Mouse (Mus musculus): Measurements from ENCODE around the gene Filip1l. TPM values are rescaled to one million over a fixed set of nuclear protein-coding genes. Genes with fewer than 3 reads are reported as not detected.

Gene Filip1l
- 1.4 and 3.0 TPM in 2 replicates for polyA plus RNA-seq (2014; fragmentation: Nextera tagmentation; extraction: Ambion mirVana)

DNA sequence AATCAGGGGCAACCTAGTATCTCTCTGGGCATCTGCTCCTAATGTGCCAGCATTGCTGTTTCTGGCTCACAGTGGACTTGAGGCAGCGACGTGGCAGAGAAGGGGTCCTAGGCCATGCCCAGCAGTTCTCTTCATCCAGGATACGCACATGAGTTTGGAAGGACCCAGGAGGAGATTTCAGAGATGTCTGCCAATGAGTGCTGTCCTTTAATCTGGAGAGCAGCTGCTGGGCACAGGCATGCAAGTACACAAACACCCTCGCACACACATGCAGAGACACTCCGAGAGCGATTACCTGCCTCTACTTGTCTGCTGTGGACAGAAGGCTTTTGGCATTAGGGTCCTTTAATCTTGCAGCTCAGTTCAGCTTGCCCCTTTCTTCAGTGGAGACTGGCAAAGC, at the start of gene Filip1l:
Gene Filip1l (plus strand): TSS at position 343 of the 400 bp plus-strand sequence.
- DNase-seq, result no peak
- Histone ChIP-seq H3K27me3 (ENCODE audit: control insufficient read depth, insufficient read depth, low read length) (no peaks in the 10 kb centered on the region), H3K4me1 (ENCODE audit: control insufficient read depth, insufficient read depth, low read length) (no peaks in the 10 kb centered on the region), H3K9ac (replicated peaks; ENCODE audit: low read length) (no peak within 1 kb of the TSS), H3K9me3 (ENCODE audit: control insufficient read depth, low read length) (no peaks in the 10 kb centered on the region), H3K4me3 (replicated peaks; ENCODE audit: low read depth, low read length) (no peak within 1 kb of the TSS), H3K4me2 (ENCODE audit: low read length) (no peak within 1 kb of the TSS), H3K27ac (replicated peaks; ENCODE audit: low read depth, low read length) (no peak within 1 kb of the TSS), H3K36me3 (ENCODE audit: control insufficient read depth, insufficient read depth, low read length) (no peaks in the 10 kb centered on the region)
- ATAC-seq (ENCODE audit: low FRiP score, low TSS enrichment), result no peak
- 81% methylated on average over 6 of the region's 6 CpGs for WGBS

- DNase-seq, result no peak
Measured at GRCm38 (mm10) chr16:57303716-57304115, 49.2 kb upstream of the Filip1l start.

DNA sequence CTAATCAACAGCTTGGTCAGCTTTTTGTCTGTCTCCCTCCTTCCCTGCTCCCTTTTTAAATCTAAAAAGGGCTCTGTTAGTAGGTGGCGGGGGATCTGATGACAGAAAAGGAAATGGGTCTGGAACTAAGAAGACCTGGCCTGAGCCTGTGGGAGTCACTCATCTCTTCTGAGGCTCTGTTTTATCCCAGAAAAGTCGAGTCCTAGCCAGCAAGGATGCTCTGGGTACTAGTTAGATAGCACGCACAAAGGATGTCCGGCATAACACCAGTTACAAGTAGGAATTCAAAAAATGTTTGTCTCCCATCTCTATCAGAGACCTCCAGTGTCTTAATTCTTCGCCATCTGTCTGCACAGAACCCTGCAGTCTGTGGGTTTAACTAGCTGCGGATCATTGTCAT, 47.4 kb upstream of the Filip1l start:
- no peaks in the 10 kb centered on the region for H3K36me3 ChIP-seq (ENCODE audit: control insufficient read depth, insufficient read depth, low read length)
- DNase-seq, result no peak
- no peaks in the 10 kb centered on the region for H3K4me1 ChIP-seq (ENCODE audit: control insufficient read depth, insufficient read depth, low read length)
- WGBS, result 87% methylated on average over 6 of the region's 6 CpGs
- H3K4me2 ChIP-seq (ENCODE audit: low read length), result no peak overlapping the region
- H3K27me3 ChIP-seq (ENCODE audit: control insufficient read depth, insufficient read depth, low read length), result no peaks in the 10 kb centered on the region
- ATAC-seq (ENCODE audit: low FRiP score, low TSS enrichment), result no peak
- H3K27ac ChIP-seq (replicated peaks; ENCODE audit: low read depth, low read length), result no peak overlapping the region
- H3K9me3 ChIP-seq (ENCODE audit: control insufficient read depth, low read length), result no peaks in the 10 kb centered on the region
- no peak overlapping the region for H3K4me3 ChIP-seq (replicated peaks; ENCODE audit: low read depth, low read length)
- no peak overlapping the region for H3K9ac ChIP-seq (replicated peaks; ENCODE audit: low read length)

More at GRCm38 (mm10) chr16:57303716-57304115, 49.2 kb upstream of the Filip1l start:
- Histone ChIP-seq H3K27me3 (ENCODE audit: control insufficient read depth, insufficient read depth, low read length) (no peaks in the 10 kb centered on the region), H3K9me3 (ENCODE audit: control insufficient read depth, low read length) (no peaks in the 10 kb centered on the region), H3K36me3 (ENCODE audit: control insufficient read depth, insufficient read depth, low read length) (no peaks in the 10 kb centered on the region), H3K4me2 (ENCODE audit: low read length) (no peak overlapping the region), H3K4me1 (ENCODE audit: control insufficient read depth, insufficient read depth, low read length) (no peaks in the 10 kb centered on the region), H3K9ac (replicated peaks; ENCODE audit: low read length) (no peak overlapping the region), H3K27ac (replicated peaks; ENCODE audit: low read depth, low read length) (no peak overlapping the region), H3K4me3 (replicated peaks; ENCODE audit: low read depth, low read length) (no peak overlapping the region)
- WGBS, result 68% methylated on average over 19 of the region's 19 CpGs
- ATAC-seq (ENCODE audit: low FRiP score, low TSS enrichment), result no peak

DNA sequence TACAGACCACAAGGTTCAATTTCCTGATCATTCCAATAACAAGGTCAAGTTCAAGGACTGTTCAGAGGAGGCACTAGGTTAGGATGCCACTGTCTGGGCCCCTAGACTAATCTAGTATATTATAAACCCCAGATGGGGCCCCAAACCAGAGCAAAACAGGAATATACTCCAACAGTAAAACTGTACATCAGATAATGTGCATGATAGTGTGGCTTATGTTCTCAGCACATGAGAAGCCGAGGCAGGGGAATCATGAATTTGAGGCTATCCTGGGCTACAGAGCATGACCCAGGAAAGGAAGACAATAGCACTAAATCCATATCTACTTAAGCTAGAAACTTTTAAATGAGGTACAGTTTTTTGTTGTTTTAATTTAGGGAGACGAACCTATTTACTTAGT, 40.8 kb upstream of the Filip1l start:
- no peak for ATAC-seq (ENCODE audit: low FRiP score, low TSS enrichment)
- no peak overlapping the region for H3K4me3 ChIP-seq (replicated peaks; ENCODE audit: low read depth, low read length)
- H3K4me1 ChIP-seq (ENCODE audit: control insufficient read depth, insufficient read depth, low read length), result no peaks in the 10 kb centered on the region
- no peak for DNase-seq
- H3K4me2 ChIP-seq (ENCODE audit: low read length), result no peak overlapping the region
- no peak overlapping the region for H3K9ac ChIP-seq (replicated peaks; ENCODE audit: low read length)
- 94% methylated on average over 2 of the region's 2 CpGs for WGBS
- no peaks in the 10 kb centered on the region for H3K27me3 ChIP-seq (ENCODE audit: control insufficient read depth, insufficient read depth, low read length)
- no peaks in the 10 kb centered on the region for H3K36me3 ChIP-seq (ENCODE audit: control insufficient read depth, insufficient read depth, low read length)
- H3K27ac ChIP-seq (replicated peaks; ENCODE audit: low read depth, low read length), result no peak overlapping the region
- no peaks in the 10 kb centered on the region for H3K9me3 ChIP-seq (ENCODE audit: control insufficient read depth, low read length)

DNA sequence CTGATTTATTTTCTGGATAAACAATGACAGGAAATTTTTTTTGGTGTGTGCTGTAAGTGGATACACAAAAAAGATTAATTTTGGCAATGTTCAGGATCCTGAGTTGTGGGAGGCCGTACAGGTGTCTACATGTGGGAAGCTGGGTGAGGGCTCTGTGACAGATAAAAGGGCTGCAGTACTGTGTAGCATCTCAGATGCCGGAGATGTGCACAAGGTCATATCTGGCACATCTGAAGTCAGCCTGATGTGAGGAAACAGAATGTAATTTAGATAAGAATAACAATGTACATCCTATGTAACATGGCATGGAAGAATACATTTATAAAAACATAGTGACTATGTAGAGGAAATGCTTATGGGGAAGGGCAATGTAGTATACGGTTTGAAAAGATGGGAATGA, 39.4 kb upstream of the Filip1l start:
- no peak overlapping the region for H3K4me2 ChIP-seq (ENCODE audit: low read length)

GRCm38 (mm10) chr16:57314236-57314635, 38.7 kb upstream of the Filip1l start:
- H3K27me3 ChIP-seq (ENCODE audit: control insufficient read depth, insufficient read depth, low read length), result no peaks in the 10 kb centered on the region
- H3K9me3 ChIP-seq (ENCODE audit: control insufficient read depth, low read length), result no peaks in the 10 kb centered on the region
- H3K4me1 ChIP-seq (ENCODE audit: control insufficient read depth, insufficient read depth, low read length), result no peaks in the 10 kb centered on the region
- no peak for ATAC-seq (ENCODE audit: low FRiP score, low TSS enrichment)
- no peak overlapping the region for H3K27ac ChIP-seq (replicated peaks; ENCODE audit: low read depth, low read length)
- 77% methylated on average over 3 of the region's 3 CpGs for WGBS
- no peaks in the 10 kb centered on the region for H3K36me3 ChIP-seq (ENCODE audit: control insufficient read depth, insufficient read depth, low read length)
- no peak overlapping the region for H3K4me2 ChIP-seq (ENCODE audit: low read length)
- no peak overlapping the region for H3K4me3 ChIP-seq (replicated peaks; ENCODE audit: low read depth, low read length)
- no peak for DNase-seq
- H3K9ac ChIP-seq (replicated peaks; ENCODE audit: low read length), result no peak overlapping the region

More for the DNA sequence above, 39.4 kb upstream of the Filip1l start:
- H3K27me3 ChIP-seq (ENCODE audit: control insufficient read depth, insufficient read depth, low read length), result no peaks in the 10 kb centered on the region
- H3K4me1 ChIP-seq (ENCODE audit: control insufficient read depth, insufficient read depth, low read length), result no peaks in the 10 kb centered on the region
- no peak overlapping the region for H3K27ac ChIP-seq (replicated peaks; ENCODE audit: low read depth, low read length)
- no peak overlapping the region for H3K9ac ChIP-seq (replicated peaks; ENCODE audit: low read length)
- H3K9me3 ChIP-seq (ENCODE audit: control insufficient read depth, low read length), result no peaks in the 10 kb centered on the region
- no peak overlapping the region for H3K4me3 ChIP-seq (replicated peaks; ENCODE audit: low read depth, low read length)
- WGBS, result 91% methylated on average over 3 of the region's 3 CpGs
- H3K36me3 ChIP-seq (ENCODE audit: control insufficient read depth, insufficient read depth, low read length), result no peaks in the 10 kb centered on the region
- no peak for DNase-seq
- no peak for ATAC-seq (ENCODE audit: low FRiP score, low TSS enrichment)

GRCm38 (mm10) chr16:57315026-57315425, 37.9 kb upstream of the Filip1l start:
- WGBS, result 92% methylated on average over 9 of the region's 9 CpGs
- H3K9ac ChIP-seq (replicated peaks; ENCODE audit: low read length), result no peak overlapping the region
- no peaks in the 10 kb centered on the region for H3K4me1 ChIP-seq (ENCODE audit: control insufficient read depth, insufficient read depth, low read length)
- no peak overlapping the region for H3K4me2 ChIP-seq (ENCODE audit: low read length)
- H3K4me3 ChIP-seq (replicated peaks; ENCODE audit: low read depth, low read length), result no peak overlapping the region
- H3K36me3 ChIP-seq (ENCODE audit: control insufficient read depth, insufficient read depth, low read length), result no peaks in the 10 kb centered on the region
- no peaks in the 10 kb centered on the region for H3K27me3 ChIP-seq (ENCODE audit: control insufficient read depth, insufficient read depth, low read length)
- DNase-seq (no peak), ATAC-seq (ENCODE audit: low FRiP score, low TSS enrichment) (no peak)
- no peak overlapping the region for H3K27ac ChIP-seq (replicated peaks; ENCODE audit: low read depth, low read length)
- no peaks in the 10 kb centered on the region for H3K9me3 ChIP-seq (ENCODE audit: control insufficient read depth, low read length)

DNA sequence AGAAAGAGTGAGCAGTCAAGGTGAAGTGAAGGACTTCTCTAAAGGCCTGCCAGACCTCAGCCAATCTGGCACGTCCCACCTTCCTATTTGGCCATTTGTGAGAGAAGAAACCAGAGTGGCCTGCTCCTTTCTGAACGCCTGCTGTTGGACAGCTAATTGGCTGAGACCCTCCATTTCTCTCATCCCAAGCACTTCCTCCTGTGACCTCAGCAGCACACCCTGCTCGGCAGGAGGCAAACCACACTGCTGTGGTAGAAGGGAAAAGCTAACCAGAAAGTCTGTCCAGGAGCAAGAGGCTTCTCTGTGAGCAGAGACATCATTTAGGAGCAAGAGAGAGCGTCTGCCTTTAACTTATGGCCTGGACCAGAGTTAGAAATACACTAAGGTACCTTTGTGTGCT, 35.8 kb upstream of the Filip1l start:
- Histone ChIP-seq H3K4me3 (replicated peaks; ENCODE audit: low read depth, low read length) (no peak overlapping the region), H3K27ac (replicated peaks; ENCODE audit: low read depth, low read length) (no peak overlapping the region), H3K27me3 (ENCODE audit: control insufficient read depth, insufficient read depth, low read length) (no peaks in the 10 kb centered on the region), H3K36me3 (ENCODE audit: control insufficient read depth, insufficient read depth, low read length) (no peaks in the 10 kb centered on the region), H3K4me1 (ENCODE audit: control insufficient read depth, insufficient read depth, low read length) (no peaks in the 10 kb centered on the region), H3K9me3 (ENCODE audit: control insufficient read depth, low read length) (no peaks in the 10 kb centered on the region), H3K9ac (replicated peaks; ENCODE audit: low read length) (no peak overlapping the region), H3K4me2 (ENCODE audit: low read length) (no peak overlapping the region)
- DNase-seq, result no peak
- WGBS, result 85% methylated on average over 4 of the region's 4 CpGs
- ATAC-seq (ENCODE audit: low FRiP score, low TSS enrichment), result no peak

DNA sequence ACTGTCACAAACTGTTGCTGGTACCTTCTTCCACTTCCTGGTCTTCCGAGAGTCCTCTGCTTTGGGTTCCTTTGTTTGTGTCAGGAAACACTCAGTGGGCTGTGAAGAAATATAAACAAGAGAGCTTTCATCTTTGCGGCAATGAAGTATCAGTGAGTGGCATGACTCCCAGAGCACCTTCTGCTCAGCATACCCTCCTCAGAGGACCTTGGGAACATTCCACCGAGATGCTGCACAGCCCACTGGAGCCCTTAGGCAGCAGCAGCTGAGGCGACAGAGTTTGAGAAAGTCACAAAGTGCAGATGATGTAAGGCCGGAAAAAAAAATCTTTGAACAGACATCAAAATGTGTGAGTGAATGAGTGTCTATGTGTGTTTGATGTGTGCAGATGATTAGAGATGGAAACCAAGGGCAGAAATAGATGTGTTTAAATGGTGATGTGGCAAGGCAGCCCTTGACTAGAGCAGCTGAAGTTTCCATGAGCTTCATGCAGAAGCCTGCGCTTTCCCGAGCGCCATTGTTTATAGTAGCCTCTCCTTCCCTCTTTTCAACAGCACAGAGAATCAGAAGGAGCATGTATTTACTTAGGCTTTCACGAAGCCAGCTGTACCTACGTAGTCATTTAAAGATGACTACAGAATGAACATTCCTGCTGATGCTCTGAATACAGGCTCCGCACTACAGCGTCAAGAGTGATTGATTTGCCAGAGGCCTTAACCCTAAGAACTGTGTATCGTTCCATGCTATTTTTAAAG, 34.8 kb upstream of the Filip1l start:
- ATAC-seq (ENCODE audit: low FRiP score, low TSS enrichment) (no peak), DNase-seq (peak; percentile 3)
- no peak overlapping the region for H3K4me2 ChIP-seq (ENCODE audit: low read length)
- no peaks in the 10 kb centered on the region for H3K27me3 ChIP-seq (ENCODE audit: control insufficient read depth, insufficient read depth, low read length)
- H3K9me3 ChIP-seq (ENCODE audit: control insufficient read depth, low read length), result no peaks in the 10 kb centered on the region
- no peak overlapping the region for H3K9ac ChIP-seq (replicated peaks; ENCODE audit: low read length)
- H3K4me1 ChIP-seq (ENCODE audit: control insufficient read depth, insufficient read depth, low read length), result no peaks in the 10 kb centered on the region
- H3K36me3 ChIP-seq (ENCODE audit: control insufficient read depth, insufficient read depth, low read length), result no peaks in the 10 kb centered on the region
- H3K27ac ChIP-seq (replicated peaks; ENCODE audit: low read depth, low read length), result no peak overlapping the region
- 78% methylated on average over 13 of the region's 13 CpGs for WGBS
- H3K4me3 ChIP-seq (replicated peaks; ENCODE audit: low read depth, low read length), result no peak overlapping the region
